Mouse (Mus musculus) erythroid progenitor cell, adult 5-6 weeks (primary cell): ENCODE data around the gene Ninj2. TPM values are rescaled to one million over a fixed set of nuclear protein-coding genes. Genes with fewer than 3 reads are reported as not detected.
A peak's percentile ranks its signal among the peaks of the same experiment; 100 is the strongest.
"Not testable (repeated sequence)": the region's sequence is repeated elsewhere in the genome, so short reads cannot be mapped to it uniquely, and the experiment has no call there.

Experiments
- ATAC-seq: replicated peaks from 2 replicates; pipeline ENCODE4 v1.8.0; 2016; ENCODE audit warnings: moderate number of reproducible peaks, mild to moderate bottlenecking, moderate TSS enrichment, inconsistent platforms; ENCODE audit not compliant: poor library complexity, low FRiP score, severe bottlenecking
- total RNA-seq, 2 experiments: library from RNA; stranded (forward) in 1 of 2; stranded (reverse) in 1 of 2; fragments of 150-400 nt in 1 of 2; fragments of 186-747, 209-891 nt in 1 of 2; gene quantifications; 2 replicates each; pipeline versions ENCODE4 v1.2.3 to v1.2.4; 2015 to 2017; ENCODE audit warnings: low replicate concordance in 2 of 2

Gene Ninj2
- total RNA-seq (2015; ENCODE audit: low replicate concordance): 3.6 TPM in 1 of 2 replicates, not detected in the other
- not detected in 2 replicates for total RNA-seq (2017; ENCODE audit: low replicate concordance)

GRCm38 (mm10) chr6:120093100-120093499 lies at the start of gene Ninj2:
Gene Ninj2, plus strand, starts transcription at chr6:120093350.
- ATAC-seq: no peak; the same call in 1 of the 2 replicates

- no peak for ATAC-seq
These were observed 47.7 kb upstream of the Ninj2 start for GRCm38 (mm10) chr6:120045406-120045805.

- no peak for ATAC-seq
These were observed 45.4 kb upstream of the Ninj2 start for GRCm38 (mm10) chr6:120047705-120048292.

- no peak for ATAC-seq
These were observed 38.7 kb upstream of the Ninj2 start for GRCm38 (mm10) chr6:120054412-120054811.

- ATAC-seq: no peak
These were observed 37.2 kb upstream of the Ninj2 start for GRCm38 (mm10) chr6:120055666-120056540.

GRCm38 (mm10) chr6:120062934-120063333 lies 30.2 kb upstream of the Ninj2 start:
- ATAC-seq: no peak

- no peak for ATAC-seq
These were observed 28.5 kb upstream of the Ninj2 start for GRCm38 (mm10) chr6:120064627-120065026.

- no peak for ATAC-seq
These were observed 27.5 kb upstream of the Ninj2 start for GRCm38 (mm10) chr6:120065552-120066177.

- ATAC-seq: no peak
These were observed 23.6 kb upstream of the Ninj2 start for GRCm38 (mm10) chr6:120069546-120069945.

- no peak for ATAC-seq
These were observed 20.5 kb upstream of the Ninj2 start for GRCm38 (mm10) chr6:120072630-120073029.

GRCm38 (mm10) chr6:120076619-120077450 lies 16.3 kb upstream of the Ninj2 start:
- ATAC-seq: peak; percentile 94

GRCm38 (mm10) chr6:120079547-120079946 lies 13.6 kb upstream of the Ninj2 start:
- ATAC-seq: no peak

- no peak for ATAC-seq
These were observed 11.6 kb upstream of the Ninj2 start for GRCm38 (mm10) chr6:120081516-120081915.

- ATAC-seq: no peak
These were observed 10.7 kb upstream of the Ninj2 start for GRCm38 (mm10) chr6:120082251-120082950.

GRCm38 (mm10) chr6:120082951-120083411 lies 10.2 kb upstream of the Ninj2 start:
- no peak for ATAC-seq

GRCm38 (mm10) chr6:120083442-120083841 lies 9.7 kb upstream of the Ninj2 start:
- ATAC-seq: no peak

GRCm38 (mm10) chr6:120084983-120085382 lies 8.2 kb upstream of the Ninj2 start:
- no peak for ATAC-seq

- ATAC-seq: no peak
These were observed 7.3 kb upstream of the Ninj2 start for GRCm38 (mm10) chr6:120085832-120086231.

GRCm38 (mm10) chr6:120087041-120087440 lies 6.1 kb upstream of the Ninj2 start:
- ATAC-seq: not testable (repeated sequence)
